Mouse (Mus musculus) natural killer cell, adult 2 months (primary cell): ENCODE measurements around the gene Col24a1.
"Not testable (repeated sequence)": the region's sequence is repeated elsewhere in the genome, so short reads cannot be mapped to it uniquely, and the experiment has no call there.

Source experiments
- DNase-seq, 2 experiments: peaks; one replicate each; pipeline ENCODE4 v3.0.0; 2022; ENCODE audit warnings: low spot score in 2 of 2

Gene Col24a1

GRCm38 (mm10) chr3:145353951-145354350 lies 61.7 kb downstream of the Col24a1 start:
- no peak for DNase-seq

DNA sequence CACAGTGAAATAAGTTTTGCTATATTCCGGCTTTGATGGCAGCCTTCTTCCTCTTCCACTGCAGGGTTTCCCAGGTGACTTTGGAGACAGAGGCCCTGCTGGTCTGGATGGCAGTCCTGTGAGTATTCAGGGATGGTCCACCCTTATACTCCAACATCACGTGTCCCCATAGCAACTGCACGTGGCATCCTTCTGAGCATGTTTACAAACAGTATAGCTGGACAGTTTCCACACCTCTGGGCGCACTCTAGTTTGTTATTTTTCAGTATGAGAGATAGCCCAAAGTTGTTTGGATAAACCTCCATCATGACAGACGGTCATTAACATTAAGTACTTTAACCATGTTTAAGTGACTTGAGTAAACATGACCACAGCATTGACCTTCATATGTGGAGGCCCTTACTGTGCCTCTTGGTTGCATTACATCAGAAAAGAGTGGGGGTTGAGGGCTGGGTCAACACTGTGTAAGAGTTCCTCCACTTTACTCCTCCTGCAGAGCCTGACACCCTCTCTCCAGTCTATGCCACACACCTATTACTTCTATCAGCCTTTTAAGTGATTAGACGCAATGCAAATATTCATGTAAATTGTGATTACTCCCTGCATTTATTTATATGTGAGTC lies 64.7 kb downstream of the Col24a1 start:
- no peak for DNase-seq

GRCm38 (mm10) chr3:145365227-145365626 lies 73.0 kb downstream of the Col24a1 start:
- no peak for DNase-seq

DNA sequence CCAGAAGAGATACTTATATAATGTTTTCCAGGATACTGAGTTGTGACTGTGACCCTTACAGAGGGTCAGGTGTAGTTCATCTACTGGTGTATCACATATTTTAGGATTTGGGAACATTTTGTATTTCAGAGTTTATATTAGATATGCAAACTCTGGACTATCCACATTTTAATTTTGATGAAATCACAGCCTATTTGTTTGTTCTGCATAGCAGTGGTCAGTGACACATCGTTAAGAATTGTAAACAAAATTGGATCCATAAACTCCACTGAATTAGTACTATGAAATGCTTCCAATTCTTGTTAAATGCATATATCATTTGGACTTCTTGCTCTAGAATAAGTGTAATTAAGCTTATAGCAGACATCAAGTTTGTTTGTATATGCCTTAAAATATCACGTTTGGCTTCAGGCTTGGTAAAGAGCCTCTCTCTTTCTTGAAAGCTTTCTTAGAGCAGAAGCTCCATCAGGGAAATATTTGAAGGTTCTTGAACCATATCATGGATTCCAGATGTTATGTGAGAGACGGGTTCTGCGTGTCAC lies 75.0 kb downstream of the Col24a1 start:
- no peak for DNase-seq

DNA sequence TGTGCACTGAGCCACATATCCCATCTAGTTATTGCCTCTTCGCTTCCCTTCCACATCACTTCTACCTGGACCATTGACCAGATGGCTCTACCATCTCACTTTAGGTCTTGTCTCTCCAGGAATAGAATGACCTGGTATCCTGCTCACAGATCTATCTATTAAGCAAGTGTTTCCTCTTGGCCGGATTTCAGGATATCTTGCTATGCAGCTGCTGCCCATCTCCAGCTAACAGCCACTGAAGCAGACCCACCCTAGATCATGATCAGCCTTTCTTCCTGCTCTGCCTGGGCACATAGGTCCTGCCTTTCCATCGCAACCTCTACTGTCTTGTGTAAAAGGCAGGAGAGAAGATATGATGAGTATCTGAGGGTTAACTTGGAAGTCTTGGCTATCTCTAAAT lies 84.0 kb downstream of the Col24a1 start:
- DNase-seq = no peak

- no peak for DNase-seq
Observed at GRCm38 (mm10) chr3:145383095-145383494, 90.8 kb downstream of the Col24a1 start.

- DNase-seq = no peak
Observed at GRCm38 (mm10) chr3:145386434-145386833, 94.2 kb downstream of the Col24a1 start.

- DNase-seq = no peak
Observed at GRCm38 (mm10) chr3:145390681-145391080, 98.4 kb downstream of the Col24a1 start.

DNA sequence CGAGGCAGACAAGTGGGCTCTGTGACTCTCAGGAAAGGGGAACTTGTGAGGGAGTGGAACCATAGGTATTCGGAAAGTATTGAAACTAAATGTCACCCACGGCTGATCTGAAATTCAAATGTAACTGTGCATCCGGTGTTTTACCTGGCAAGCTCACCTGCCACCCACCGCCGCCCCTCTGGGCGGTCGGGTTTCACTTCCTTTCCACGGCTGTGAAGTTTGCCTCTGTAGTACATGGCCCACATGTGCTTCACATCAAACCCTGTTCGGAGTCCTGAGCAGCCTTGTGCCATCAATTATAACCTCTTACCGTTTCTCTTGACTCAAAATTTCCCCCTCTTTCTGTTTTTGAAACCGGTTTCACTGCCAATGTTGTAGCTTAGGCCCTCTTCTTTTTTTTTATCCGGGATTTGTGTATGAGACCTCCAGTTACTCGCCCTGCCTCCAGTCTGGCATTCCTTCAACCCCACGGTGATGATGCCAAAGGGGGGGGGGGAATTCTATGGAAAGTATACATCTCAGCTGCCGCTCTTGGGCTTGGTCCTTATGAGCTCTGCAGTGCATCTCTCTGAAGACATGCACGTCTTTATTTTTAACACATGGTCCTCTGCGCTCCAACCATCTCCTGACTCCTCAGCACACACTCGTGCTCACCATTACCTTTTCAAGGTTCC lies 99.9 kb downstream of the Col24a1 start:
- no peak for DNase-seq

GRCm38 (mm10) chr3:145399173-145399572 lies 106.9 kb downstream of the Col24a1 start:
- DNase-seq = no peak

- no peak for DNase-seq
Observed at GRCm38 (mm10) chr3:145402257-145402656, 110.0 kb downstream of the Col24a1 start.

DNA sequence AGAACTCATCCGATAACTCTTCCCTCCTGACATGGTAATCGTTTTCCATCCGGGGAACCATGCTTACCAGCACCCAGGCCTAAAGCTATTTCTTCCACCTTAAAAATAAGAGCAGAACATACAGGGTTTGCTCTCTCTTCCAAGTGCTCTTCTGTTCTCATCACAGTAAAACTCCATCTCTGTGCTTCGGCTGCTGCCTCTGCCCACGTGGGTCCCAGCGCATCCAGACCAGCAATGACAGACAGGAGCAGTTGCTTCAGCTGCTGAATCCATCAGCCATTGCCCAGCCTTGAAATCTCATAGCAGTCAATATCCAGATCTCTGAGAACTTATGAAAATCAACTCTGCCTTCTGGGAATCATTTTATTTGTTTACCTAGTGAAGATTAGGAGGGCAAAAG lies 110.7 kb downstream of the Col24a1 start:
- DNase-seq = no peak

DNA sequence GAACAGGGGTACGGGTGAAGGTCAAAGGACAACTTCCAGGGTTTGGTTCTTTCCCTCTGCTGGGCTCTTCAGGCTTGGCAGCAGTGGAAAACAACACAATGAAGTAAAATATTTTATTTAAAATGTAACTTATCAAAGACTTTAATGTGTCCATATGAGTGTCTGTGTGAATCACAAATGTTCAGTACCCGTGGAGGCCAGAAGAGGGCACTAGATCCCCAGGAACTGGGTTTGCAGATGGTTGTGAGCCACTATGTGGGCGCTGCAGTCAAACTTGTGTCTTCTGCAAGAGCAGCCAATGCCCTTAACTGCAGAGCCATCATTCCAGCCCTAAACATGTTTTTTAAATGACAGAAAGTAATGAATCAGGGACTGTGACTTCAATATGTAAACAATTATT lies 115.8 kb downstream of the Col24a1 start:
- DNase-seq = no peak

DNA sequence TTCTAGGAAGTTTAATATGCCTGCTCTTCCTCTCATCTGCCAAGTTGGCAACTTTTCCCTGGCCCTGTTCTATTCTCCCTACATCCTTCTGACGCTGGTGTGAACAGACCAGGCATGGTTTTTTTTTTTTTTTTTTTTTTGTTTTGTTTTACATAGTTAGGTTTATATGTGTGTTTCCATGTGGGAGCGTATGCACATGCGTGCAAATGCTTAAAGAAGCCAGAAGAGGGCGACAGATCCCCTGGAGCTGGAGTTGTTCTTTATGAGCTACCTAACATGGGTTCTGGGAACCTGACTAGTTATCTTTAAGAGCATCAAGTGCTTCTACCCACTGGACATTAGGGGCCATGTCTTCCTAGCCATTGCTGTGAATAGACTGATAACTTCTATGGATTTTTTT lies 119.9 kb downstream of the Col24a1 start:
- no peak for DNase-seq

DNA sequence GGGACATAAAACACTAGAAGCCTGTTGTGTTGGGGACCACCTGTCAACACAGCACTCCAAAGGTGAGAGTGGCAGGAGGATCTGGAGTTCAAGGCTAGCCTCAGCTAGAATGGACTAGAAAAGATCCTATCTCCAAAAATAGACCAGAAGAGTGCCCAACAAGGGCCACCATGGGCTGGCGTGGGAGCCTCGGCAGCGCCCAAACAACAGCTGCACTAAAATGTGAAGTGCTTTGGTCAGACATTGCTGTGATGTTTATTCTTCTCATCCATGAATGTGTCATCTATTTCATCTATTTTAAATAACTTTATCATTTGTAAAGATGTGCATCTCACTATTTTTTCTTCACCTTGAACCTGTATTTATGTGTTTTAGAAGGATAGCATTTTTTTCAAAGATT lies 122.1 kb downstream of the Col24a1 start:
- no peak for DNase-seq

- no peak for DNase-seq
Observed at GRCm38 (mm10) chr3:145417809-145418208, 125.5 kb downstream of the Col24a1 start.

- no peak for DNase-seq
Observed at GRCm38 (mm10) chr3:145420421-145420820, 128.1 kb downstream of the Col24a1 start.

DNA sequence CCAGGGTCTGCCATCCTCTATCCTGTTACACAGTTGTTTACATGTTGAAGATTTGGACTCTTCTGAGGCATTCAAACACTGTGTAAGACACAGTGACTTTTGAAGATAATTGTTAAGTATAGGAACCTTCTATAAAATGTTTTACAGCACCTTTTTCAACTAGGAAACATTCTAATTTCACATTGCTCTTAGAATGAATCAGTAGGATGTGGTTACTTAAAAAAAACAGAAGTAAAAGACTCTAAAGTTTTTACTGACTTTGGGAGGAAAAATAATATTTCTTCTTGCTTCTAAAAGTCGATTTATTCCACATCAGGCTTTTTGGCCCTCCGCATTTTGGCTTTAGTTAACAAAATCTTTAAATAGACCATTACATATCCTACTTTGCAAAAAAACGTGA lies 129.8 kb downstream of the Col24a1 start:
- no peak for DNase-seq

- DNase-seq = no peak
Observed at GRCm38 (mm10) chr3:145438352-145438751, 146.1 kb downstream of the Col24a1 start.

GRCm38 (mm10) chr3:145439086-145439485 lies 146.8 kb downstream of the Col24a1 start:
- DNase-seq = no peak

DNA sequence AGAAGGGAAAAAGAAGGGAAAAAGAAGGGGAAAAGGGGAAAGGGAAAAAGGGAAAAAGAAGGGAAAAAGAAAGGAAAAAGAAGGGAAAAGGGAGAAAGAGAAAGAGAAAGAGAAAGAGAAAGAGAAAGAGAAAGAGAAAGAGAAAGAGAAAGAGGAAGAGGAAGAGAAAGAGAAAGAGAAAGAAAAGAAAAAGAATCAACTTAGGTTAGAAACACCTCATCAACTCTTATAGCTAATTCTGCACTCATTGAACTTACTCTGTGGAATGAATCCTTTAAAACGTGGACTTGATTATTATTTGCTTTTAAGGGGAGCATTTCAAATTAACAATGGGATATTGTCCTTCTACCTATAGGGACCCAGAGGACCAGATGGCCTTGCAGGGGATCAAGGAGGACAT lies 148.7 kb downstream of the Col24a1 start:
- DNase-seq = no peak

DNA sequence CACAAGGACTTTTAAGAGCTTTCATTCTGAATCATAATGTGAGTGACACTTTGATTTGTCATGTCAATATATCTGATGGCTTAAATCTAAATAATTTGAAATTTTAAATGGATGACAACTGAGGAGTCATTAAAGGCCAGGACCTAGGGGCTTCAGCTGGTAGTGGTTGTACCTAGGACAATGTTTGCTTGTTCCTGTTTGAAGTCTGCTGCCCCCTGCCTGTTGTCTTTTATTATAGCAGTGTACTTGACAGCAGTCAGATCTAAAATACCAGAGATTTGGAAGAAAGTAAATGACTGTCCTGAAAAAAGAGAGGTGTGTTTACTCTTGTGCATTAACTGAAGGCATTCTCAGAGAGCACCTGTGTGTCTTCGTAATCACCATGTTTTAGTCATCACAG lies 150.0 kb downstream of the Col24a1 start:
- no peak for DNase-seq

DNA sequence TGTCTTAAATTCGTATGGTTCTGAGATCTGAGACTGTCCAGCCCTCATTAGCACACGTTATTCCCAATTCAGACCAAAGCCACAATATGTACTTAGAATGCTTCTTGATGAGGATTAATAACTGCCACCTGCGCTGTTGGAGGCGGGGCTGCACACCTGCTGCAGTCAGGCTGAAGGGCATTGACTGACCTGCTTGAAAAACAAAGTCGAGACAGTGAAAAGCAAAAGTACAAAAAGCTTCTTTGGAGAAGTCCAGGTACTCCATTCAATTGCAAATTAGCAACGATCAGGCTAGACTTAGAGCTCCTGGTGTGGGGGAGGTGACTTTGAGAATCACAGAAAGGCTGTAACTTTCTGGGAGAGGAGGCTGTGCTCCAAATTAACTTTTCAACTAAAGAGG lies 150.9 kb downstream of the Col24a1 start:
- not testable (repeated sequence) for DNase-seq
